Mouse (Mus musculus) hindbrain, embryonic 10.5 days (tissue): Measurements from ENCODE around the gene Resf1. TPM values are rescaled to one million over a fixed set of nuclear protein-coding genes. Genes with fewer than 3 reads are reported as not detected.
A peak's percentile ranks its signal among the peaks of the same experiment; 100 is the strongest.
"Not testable (repeated sequence)": the region's sequence is repeated elsewhere in the genome, so short reads cannot be mapped to it uniquely, and the experiment has no call there.

Experiments used
- DNase-seq: peaks from one replicate; pipeline ENCODE4 v3.0.0-alpha.2; 2017; ENCODE audit warnings: low spot score
- H3K27ac ChIP-seq: fragments of 300-500 bp; sonication (generic); 2 replicates; pipeline ENCODE4 v1.5.1; 2016; ENCODE audit warnings: mild to moderate bottlenecking, moderate library complexity
- H3K27me3 ChIP-seq: fragments of 300-500 bp; sonication (generic); 2 replicates; pipeline ENCODE4 v1.6.1; 2016; ENCODE audit warnings: mild to moderate bottlenecking; ENCODE audit not compliant: poor library complexity, insufficient read depth, severe bottlenecking
- H3K36me3 ChIP-seq: fragments of 300-500 bp; sonication (generic); 2 replicates; pipeline ENCODE4 v1.6.1; 2016; ENCODE audit warnings: mild to moderate bottlenecking, moderate library complexity
- H3K4me1 ChIP-seq: fragments of 300-500 bp; sonication (generic); replicated peaks from 2 replicates; pipeline ENCODE4 v1.6.1; 2016; ENCODE audit warnings: mild to moderate bottlenecking
- H3K4me3 ChIP-seq: fragments of 300-500 bp; sonication (generic); 2 replicates; pipeline ENCODE4 v1.5.1; 2016; ENCODE audit warnings: mild to moderate bottlenecking, moderate library complexity
- H3K9me3 ChIP-seq: fragments of 300-500 bp; sonication (generic); 2 replicates; pipeline ENCODE4 v1.6.1; 2016; ENCODE audit warnings: mild to moderate bottlenecking, moderate library complexity
- WGBS: fragments of 180-500 bp; shearing (Covaris S2); methylation state at CpG from one replicate; pipeline ENCODE4 v1.1.7; 2016; 5-methylcytosine and 5-hydroxymethylcytosine counted together
- polyA plus RNA-seq: library from polyadenylated mRNA; unstranded; fragments of >200 nt; fragmentation: Nextera tagmentation; extraction: Ambion mirVana; gene quantifications from 2 replicates; pipeline ENCODE4 v1.2.1, GENCODE M21; 2016

The Resf1 gene
- polyA plus RNA-seq: 36.4 and 40.7 TPM in 2 replicates

DNA sequence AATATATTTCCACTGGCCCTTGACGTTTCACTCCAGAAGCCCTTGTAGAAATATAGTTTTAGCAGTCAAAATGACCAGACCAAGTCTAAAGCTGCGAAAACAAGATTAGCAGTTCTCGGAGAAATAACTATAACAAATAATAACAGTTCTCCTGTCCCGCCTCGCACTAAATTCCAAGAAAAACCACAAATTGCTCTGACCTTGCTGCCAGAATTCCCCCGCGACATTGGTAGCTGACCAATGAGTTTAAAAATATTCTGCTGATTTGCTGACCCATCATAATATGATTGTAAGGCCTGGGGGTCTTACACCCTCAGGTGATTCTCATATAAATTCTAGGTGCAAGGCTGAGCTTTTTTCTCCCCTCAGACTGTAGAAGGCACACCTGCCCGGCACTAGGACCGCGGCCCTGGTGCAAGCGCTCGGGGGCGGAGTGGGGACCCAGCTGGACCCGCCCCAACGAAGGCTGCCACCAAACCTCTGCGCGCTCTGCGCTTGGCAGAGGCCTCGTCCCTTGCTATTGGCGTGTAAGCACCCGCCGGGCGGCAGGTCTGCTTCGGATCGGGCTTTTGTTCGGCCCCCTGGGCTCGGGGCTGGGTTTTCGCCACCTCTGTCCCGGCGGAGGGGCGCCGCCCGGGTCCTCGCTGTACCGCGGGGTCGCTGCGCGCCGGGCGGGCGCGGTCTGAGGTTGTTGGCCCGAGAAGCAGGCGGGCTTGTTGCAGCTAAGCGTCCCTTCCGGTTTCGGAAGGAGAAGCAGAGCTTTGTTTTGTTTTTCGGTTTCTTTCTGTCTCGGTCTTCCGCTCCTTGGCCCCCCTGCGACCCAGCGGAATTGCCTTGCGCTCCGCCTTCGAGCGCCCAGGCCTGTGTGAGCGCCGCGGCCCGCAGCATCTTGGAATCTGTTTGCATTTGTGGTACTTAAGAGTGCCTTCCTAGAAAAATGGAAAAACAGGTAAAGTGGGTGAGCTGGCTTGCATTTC lies at the start of gene Resf1:
Gene Resf1, plus strand, starts transcription at position 459 of the 977 bp plus-strand sequence.
- Histone ChIP-seq H3K27ac (peak within 1 kb of the TSS; percentile 97), H3K4me3 (peak within 1 kb of the TSS; percentile 74), H3K9me3 (peaks cover 7% of the 10 kb centered on the region), H3K4me1 (peaks cover 22% of the 10 kb centered on the region), H3K27me3 (no peaks in the 10 kb centered on the region), H3K36me3 (peaks cover 29% of the 10 kb centered on the region)
- peak; percentile 91 for DNase-seq
- WGBS: 5% methylated on average over 61 of the region's 61 CpGs

GRCm38 (mm10) chr6:149260801-149261239 lies 48.4 kb upstream of the Resf1 start:
- Histone ChIP-seq H3K4me1 (no peaks in the 10 kb centered on the region), H3K27me3 (no peaks in the 10 kb centered on the region), H3K36me3 (no peaks in the 10 kb centered on the region), H3K4me3 (no peak overlapping the region), H3K27ac (no peak overlapping the region), H3K9me3 (peaks cover 4% of the 10 kb centered on the region; the same call in 1 of the 2 replicates)
- 79% methylated on average over 3 of the region's 3 CpGs for WGBS
- DNase-seq: no peak

DNA sequence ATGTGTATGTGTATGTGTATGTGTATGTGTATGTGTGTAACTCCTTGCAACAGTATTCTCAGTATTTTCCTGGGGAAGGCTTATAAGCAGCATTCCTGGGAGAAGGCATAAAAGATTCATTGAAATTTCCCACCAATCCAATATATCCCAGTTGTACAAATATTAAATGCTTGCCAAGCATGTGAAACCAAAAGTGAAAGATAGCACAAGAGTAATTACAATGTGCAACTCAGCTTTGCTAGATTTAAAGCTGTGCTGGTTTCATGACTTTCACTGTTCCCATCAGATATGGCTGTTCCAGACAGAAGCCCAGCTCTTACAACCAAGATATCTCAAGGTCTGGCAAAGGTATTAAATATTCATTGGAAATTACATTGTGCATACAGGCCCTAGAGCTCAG lies 41.3 kb upstream of the Resf1 start:
- Histone ChIP-seq H3K4me3 (no peak overlapping the region), H3K27ac (no peak overlapping the region), H3K9me3 (no peaks in the 10 kb centered on the region), H3K27me3 (no peaks in the 10 kb centered on the region), H3K36me3 (no peaks in the 10 kb centered on the region), H3K4me1 (no peaks in the 10 kb centered on the region)
- DNase-seq: no peak

DNA sequence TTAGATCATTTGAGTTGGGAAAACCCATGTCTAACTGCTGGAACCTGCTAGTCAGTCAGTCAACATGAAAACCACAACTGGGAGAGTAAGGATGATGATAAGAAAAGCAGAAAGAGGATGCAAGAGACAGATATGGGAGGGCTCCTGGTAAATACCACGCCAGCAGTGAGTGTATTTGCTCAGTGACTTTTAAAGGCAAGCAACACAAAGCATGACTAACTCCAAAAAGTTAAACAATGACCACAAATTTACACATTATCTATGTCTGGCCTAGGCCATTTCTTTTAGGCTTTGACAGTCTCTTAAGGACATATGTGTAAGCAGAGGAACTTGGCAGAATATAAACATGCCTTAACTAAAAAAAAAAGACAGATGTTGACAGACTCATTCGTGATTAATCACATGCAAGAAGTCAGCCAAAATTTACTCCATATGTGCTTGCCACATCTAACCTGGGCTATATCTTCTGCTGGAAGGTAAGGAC lies 30.9 kb upstream of the Resf1 start:
- no peaks in the 10 kb centered on the region for H3K4me1 ChIP-seq
- 75% methylated on average over 2 of the region's 2 CpGs for WGBS
- H3K27me3 ChIP-seq: no peaks in the 10 kb centered on the region
- no peak overlapping the region for H3K27ac ChIP-seq
- H3K9me3 ChIP-seq: peaks cover 9% of the 10 kb centered on the region; the same call in 1 of the 2 replicates
- no peak overlapping the region for H3K4me3 ChIP-seq
- no peaks in the 10 kb centered on the region for H3K36me3 ChIP-seq
- DNase-seq: no peak

GRCm38 (mm10) chr6:149278866-149279265 lies 30.3 kb upstream of the Resf1 start:
- H3K27me3 ChIP-seq: no peaks in the 10 kb centered on the region
- peaks cover 13% of the 10 kb centered on the region; the same call in 1 of the 2 replicates for H3K9me3 ChIP-seq
- no peak overlapping the region for H3K27ac ChIP-seq
- DNase-seq: no peak
- H3K36me3 ChIP-seq: no peaks in the 10 kb centered on the region
- WGBS: 83% methylated on average over 1 of the region's 1 CpGs
- no peak overlapping the region for H3K4me3 ChIP-seq
- H3K4me1 ChIP-seq: no peaks in the 10 kb centered on the region

GRCm38 (mm10) chr6:149280511-149280910 lies 28.7 kb upstream of the Resf1 start:
- Histone ChIP-seq H3K27ac (no peak overlapping the region), H3K27me3 (no peaks in the 10 kb centered on the region), H3K4me3 (no peak overlapping the region), H3K4me1 (no peaks in the 10 kb centered on the region), H3K9me3 (peaks cover 13% of the 10 kb centered on the region; the same call in 1 of the 2 replicates), H3K36me3 (no peaks in the 10 kb centered on the region)
- no peak for DNase-seq

DNA sequence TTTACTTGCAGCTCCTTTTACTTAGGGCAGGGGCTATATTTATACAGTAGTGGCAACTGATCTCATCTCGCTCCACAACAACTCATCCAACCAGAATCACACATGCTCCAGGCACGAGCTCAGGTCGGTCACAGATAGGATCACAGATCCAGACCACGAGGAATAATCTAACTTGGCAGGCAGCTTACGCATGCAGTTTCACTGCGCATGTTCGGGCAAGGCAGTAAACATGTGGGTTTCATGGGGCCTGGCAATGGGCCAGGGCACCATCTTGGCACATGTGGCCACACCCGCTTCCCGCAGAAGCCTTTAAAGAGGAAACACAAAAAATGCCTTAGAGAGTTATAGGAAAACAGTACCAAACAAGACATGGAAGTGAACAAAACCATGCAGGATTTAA lies 21.0 kb upstream of the Resf1 start:
- not testable (repeated sequence) for H3K4me1 ChIP-seq, H3K36me3 ChIP-seq, H3K27ac ChIP-seq, DNase-seq, H3K27me3 ChIP-seq, H3K9me3 ChIP-seq, H3K4me3 ChIP-seq
- 94% methylated on average over 9 of the region's 9 CpGs for WGBS

DNA sequence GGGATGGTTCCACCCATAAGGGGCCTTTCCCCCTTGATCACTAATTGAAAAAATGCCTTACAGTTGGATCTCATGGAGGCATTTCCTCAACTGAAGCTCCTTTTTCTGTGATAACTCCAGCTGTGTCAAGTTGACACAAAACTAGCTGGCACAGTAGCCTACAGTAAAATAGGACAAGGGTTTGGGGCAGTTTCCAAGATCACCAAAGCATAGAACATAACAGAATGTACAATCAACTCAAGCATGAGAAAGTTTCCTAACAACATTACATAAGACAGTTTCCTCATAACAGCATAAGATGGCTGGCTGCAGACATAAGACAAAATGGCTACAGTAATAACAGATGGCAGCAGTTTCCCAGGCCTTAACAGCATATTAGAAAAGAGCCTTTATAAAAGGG lies 6.0 kb upstream of the Resf1 start:
- not testable (repeated sequence) for DNase-seq, H3K27ac ChIP-seq, H3K4me3 ChIP-seq, H3K36me3 ChIP-seq, H3K9me3 ChIP-seq, H3K27me3 ChIP-seq, H3K4me1 ChIP-seq

- H3K4me3 ChIP-seq: no peak overlapping the region
- H3K4me1 ChIP-seq: peaks cover 22% of the 10 kb centered on the region
- no peaks in the 10 kb centered on the region for H3K27me3 ChIP-seq
- no peak for DNase-seq
- WGBS: 87% methylated on average over 2 of the region's 2 CpGs
- peaks cover 13% of the 10 kb centered on the region for H3K36me3 ChIP-seq
- peaks cover 7% of the 10 kb centered on the region for H3K9me3 ChIP-seq
- no peak overlapping the region for H3K27ac ChIP-seq
These were observed 2.1 kb upstream of the Resf1 start for GRCm38 (mm10) chr6:149307092-149307491.

GRCm38 (mm10) chr6:149307801-149308200 lies 1.4 kb upstream of the Resf1 start:
- Histone ChIP-seq H3K9me3 (peaks cover 7% of the 10 kb centered on the region), H3K4me3 (no peak overlapping the region)
- no peak for DNase-seq

DNA sequence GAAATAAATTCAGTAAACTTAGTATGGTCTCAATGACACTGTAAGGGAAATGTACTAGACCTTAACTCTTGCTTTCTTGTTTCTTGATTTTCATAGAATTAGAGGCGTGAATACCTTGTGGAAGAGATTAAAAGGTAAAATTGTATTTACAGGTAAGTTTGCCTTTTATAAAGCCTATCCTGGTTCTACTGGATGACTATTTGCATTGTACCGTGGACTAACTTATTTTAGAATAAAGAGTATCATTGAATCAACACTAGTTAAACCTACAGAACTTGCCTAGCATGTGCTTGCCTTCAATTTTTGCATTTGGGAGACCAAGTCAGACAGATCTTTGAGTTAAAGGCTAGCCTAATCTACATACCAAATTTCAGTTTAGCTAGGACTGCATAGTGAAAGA lies 1.0 kb downstream of the Resf1 start:
- 68% methylated on average over 2 of the region's 2 CpGs for WGBS
- peak overlapping the region; percentile 74 for H3K4me3 ChIP-seq
- H3K27ac ChIP-seq: peak overlapping the region; percentile 97
- no peaks in the 10 kb centered on the region for H3K27me3 ChIP-seq
- peaks cover 7% of the 10 kb centered on the region for H3K9me3 ChIP-seq
- DNase-seq: no peak
- H3K4me1 ChIP-seq: peaks cover 22% of the 10 kb centered on the region
- H3K36me3 ChIP-seq: peaks cover 38% of the 10 kb centered on the region

More at GRCm38 (mm10) chr6:149307801-149308200, 1.4 kb upstream of the Resf1 start:
- Histone ChIP-seq H3K27me3 (no peaks in the 10 kb centered on the region), H3K4me1 (peaks cover 22% of the 10 kb centered on the region), H3K36me3 (peaks cover 19% of the 10 kb centered on the region), H3K27ac (no peak overlapping the region)
- 81% methylated on average over 2 of the region's 2 CpGs for WGBS

DNA sequence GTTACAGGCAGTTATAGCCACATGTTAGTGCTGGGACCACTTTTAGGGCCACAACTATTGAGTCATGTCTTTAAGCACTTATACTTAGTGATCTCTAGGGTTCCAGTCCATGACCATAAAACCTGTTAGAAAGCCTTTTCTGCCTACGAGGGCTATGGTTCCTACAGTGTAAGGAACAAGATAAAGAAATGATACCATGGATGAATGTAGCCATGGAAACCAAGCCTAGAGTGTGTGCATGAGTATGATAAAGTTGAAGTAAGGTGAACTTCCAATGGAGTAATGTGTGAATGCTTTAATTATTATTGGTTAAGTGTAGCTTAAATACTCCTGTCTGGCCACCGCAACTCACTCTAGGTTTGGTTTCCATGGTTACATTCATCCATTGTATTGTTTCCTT lies 1.8 kb downstream of the Resf1 start:
- Histone ChIP-seq H3K36me3 (peaks cover 47% of the 10 kb centered on the region), H3K4me3 (peak overlapping the region; percentile 74; the same call in 1 of the 2 replicates), H3K4me1 (peaks cover 22% of the 10 kb centered on the region), H3K27me3 (no peaks in the 10 kb centered on the region), H3K9me3 (no peaks in the 10 kb centered on the region), H3K27ac (no peak overlapping the region)
- DNase-seq: no peak
- WGBS: 86% methylated on average over 2 of the region's 2 CpGs

GRCm38 (mm10) chr6:149311778-149312177 lies 2.6 kb downstream of the Resf1 start:
- 91% methylated on average over 1 of the region's 1 CpGs for WGBS
- peaks cover 54% of the 10 kb centered on the region for H3K36me3 ChIP-seq
- H3K4me1 ChIP-seq: peaks cover 22% of the 10 kb centered on the region
- no peak for DNase-seq
- H3K9me3 ChIP-seq: no peaks in the 10 kb centered on the region
- H3K4me3 ChIP-seq: no peak overlapping the region
- no peak overlapping the region for H3K27ac ChIP-seq
- no peaks in the 10 kb centered on the region for H3K27me3 ChIP-seq
